Comparison of ENCODE assay signal across 10 mouse cellular contexts in the genomic region with DNA sequence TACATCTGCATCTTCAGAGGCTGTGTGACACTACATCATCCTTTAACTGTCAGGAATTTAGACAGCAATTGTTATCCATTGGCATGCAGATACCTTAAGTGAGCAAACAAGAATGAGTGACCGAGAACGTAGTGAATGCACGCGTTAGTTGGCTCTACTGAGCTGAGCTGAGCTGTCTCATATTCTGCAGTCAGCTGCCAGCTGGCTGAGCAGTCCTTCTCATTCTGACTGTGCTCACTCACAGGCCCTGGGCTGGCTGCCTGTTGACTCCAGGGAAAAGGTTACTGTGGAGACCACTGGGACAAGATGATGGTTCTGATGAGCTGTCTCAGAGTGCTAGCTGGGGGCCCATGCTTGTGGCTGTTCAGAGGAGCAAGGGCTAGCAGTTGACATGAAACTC. TPM values are rescaled to one million over a fixed set of nuclear protein-coding genes. Genes with fewer than 3 reads are reported as not detected.
A peak's percentile ranks its signal among the peaks of the same experiment; 100 is the strongest.
DNase-seq lines count a peak whose midpoint lies in the region; ATAC-seq and TF ChIP-seq lines count a peak whose summit lies in the region.
"Had no signal": no experiment of that assay in that cellular context is flagged by ENCODE, and none has a peak within 500 bp of the region (broad histone marks: within the 10 kb centered on the region; RNA-seq: fewer than 3 reads in every experiment).

No protein-coding gene starts in this region.

- no peak overlapping the region for H3K4me3 ChIP-seq in heart, postnatal 0 days (ENCODE audit: low read depth, low read length)
- no peak overlapping the region for H3K4me3 ChIP-seq in kidney, adult 2 months (ENCODE audit: insufficient read depth, low read depth, low read length)
- H3K4me3 ChIP-seq: heart, embryonic 13.5 days had no signal

- ATAC-seq in frontal cortex, adult (ENCODE audit: low TSS enrichment): peak; percentile 65
- peak; percentile 58 for ATAC-seq in heart, postnatal 0 days (ENCODE audit: insufficient read depth, low read depth)

- no peak for DNase-seq in frontal cortex, postnatal 14 days (ENCODE audit: low spot score in 2 of 2)
- peak; percentile 8 to 23 for DNase-seq in urinary bladder, adult 18-20 months (ENCODE audit: low spot score in 2 of 2)
- no peak for DNase-seq in urinary bladder, adult 2 months (ENCODE audit: low spot score)
- no peak for DNase-seq in heart, postnatal 0 days (ENCODE audit: low spot score)
- peak; percentile 39 for DNase-seq in skeletal muscle tissue, adult 2 months (ENCODE audit: low read depth, low spot score)
- no peak for DNase-seq in kidney, adult 2 months
- DNase-seq in kidney, adult 18-20 months: no peak

- no peaks in the 10 kb centered on the region for H3K36me3 ChIP-seq in heart, postnatal 0 days (replicated peaks; ENCODE audit: control insufficient read depth, insufficient read depth, low read length)
- no peaks in the 10 kb centered on the region for H3K36me3 ChIP-seq in kidney, adult 2 months (ENCODE audit: control insufficient read depth, insufficient read depth, low read length)
- H3K36me3 ChIP-seq: G1E; heart, embryonic 13.5 days had no signal

- no peak overlapping the region for H3K27ac ChIP-seq in heart, postnatal 0 days (ENCODE audit: low read depth)
- H3K27ac ChIP-seq in kidney, adult 2 months (ENCODE audit: insufficient read depth, low read depth, low read length): no peak overlapping the region
- H3K27ac ChIP-seq: heart, embryonic 13.5 days had no signal

- no peak for TF ChIP-seq POLR2A in kidney, adult 2 months (IDR thresholded peaks at IDR 0.05; ENCODE audit: low read depth, low read length)

- no peak overlapping the region for H3K9ac ChIP-seq in heart, postnatal 0 days (replicated peaks; ENCODE audit: low read depth, low read length)
- H3K9ac ChIP-seq: heart, embryonic 13.5 days had no signal

- TF ChIP-seq CTCF in heart, postnatal 0 days (IDR thresholded peaks at IDR 0.05; ENCODE audit: low read depth): no peak
- no peak for TF ChIP-seq CTCF in kidney, adult 2 months (conservative IDR thresholded peaks at IDR 0.05; ENCODE audit: insufficient read depth, insufficient read length, low read depth, low read length)

- TF ChIP-seq EP300 in heart, postnatal 0 days (IDR thresholded peaks at IDR 0.05; ENCODE audit: low read depth): no peak

- H3K9me3 ChIP-seq in heart, postnatal 0 days (replicated peaks; ENCODE audit: control insufficient read depth, low read length): no peaks in the 10 kb centered on the region
- H3K9me3 ChIP-seq: G1E; heart, embryonic 13.5 days had no signal

- H3K27me3 ChIP-seq in heart, postnatal 0 days (ENCODE audit: control insufficient read depth, insufficient read depth, low read length): no peaks in the 10 kb centered on the region
- no peaks in the 10 kb centered on the region for H3K27me3 ChIP-seq in kidney, adult 2 months (replicated peaks; ENCODE audit: control insufficient read depth, insufficient read depth, low read length)
- H3K27me3 ChIP-seq: heart, embryonic 13.5 days had no signal

- WGBS in heart, postnatal 0 days: 24% methylated on average over 4 of the region's 4 CpGs
- 87% methylated on average over 4 of the region's 4 CpGs for WGBS in kidney, adult 2 months

- H3K4me2 ChIP-seq in heart, postnatal 0 days (ENCODE audit: low read depth, low read length): no peak overlapping the region
- H3K4me2 ChIP-seq: heart, embryonic 13.5 days had no signal

- H3K4me1 ChIP-seq in heart, postnatal 0 days (ENCODE audit: control insufficient read depth, insufficient read depth): no peaks in the 10 kb centered on the region
- no peaks in the 10 kb centered on the region for H3K4me1 ChIP-seq in kidney, adult 2 months (ENCODE audit: control insufficient read depth, insufficient read depth, low read length)

RNA-seq across cellular contexts. Expression of gene Rcn1, which starts 9.4 kb away (rescaled TPM):
- polyA plus RNA-seq in urinary bladder, adult 2 months (2012; rRNA removed): 88.3 and 93.4 TPM in 2 replicates
- 33.3 and 34.5 TPM in 2 replicates for total RNA-seq in heart, postnatal 0 days (2014; rRNA removed; ENCODE audit: low replicate concordance)
- polyA plus RNA-seq in heart, postnatal 0 days (2015; fragmentation: Nextera tagmentation; extraction: Ambion mirVana): 54.0 and 58.8 TPM in 2 replicates
- 5.3 and 5.4 TPM in 2 replicates for polyA plus RNA-seq in kidney, adult 2 months (2012; rRNA removed)

Comparison
In these comparisons a context has a peak if more than half of its experiments do, and no peak if none do; other contexts are left out.
1. DNase-seq: peak in urinary bladder, adult 18-20 months (2 of 2) and skeletal muscle tissue, adult 2 months (single experiment); none in frontal cortex, postnatal 14 days (0 of 2), urinary bladder, adult 2 months (single experiment), heart, postnatal 0 days (single experiment), kidney, adult 2 months (single experiment) and kidney, adult 18-20 months (single experiment).